Mouse (Mus musculus) limb, embryonic 10.5 days (tissue): ENCODE results near the gene Vash1. TPM values are rescaled to one million over a fixed set of nuclear protein-coding genes. Genes with fewer than 3 reads are reported as not detected.
A peak's percentile ranks its signal among the peaks of the same experiment; 100 is the strongest.

ENCODE experiments used
- DNase-seq: peaks from one replicate; pipeline ENCODE4 v3.0.0-alpha.2; 2017; ENCODE audit warnings: low spot score
- H3K27ac ChIP-seq: fragments of 300-500 bp; sonication (generic); 2 replicates; pipeline ENCODE4 v1.5.1; 2016; ENCODE audit warnings: mild to moderate bottlenecking
- H3K27me3 ChIP-seq: fragments of 300-500 bp; sonication (generic); 2 replicates; pipeline ENCODE4 v1.6.1; 2016; ENCODE audit warnings: low read depth, mild to moderate bottlenecking; ENCODE audit not compliant: poor library complexity, severe bottlenecking
- H3K36me3 ChIP-seq: fragments of 300-500 bp; sonication (generic); 2 replicates; pipeline ENCODE4 v1.6.1; 2016; ENCODE audit warnings: mild to moderate bottlenecking, moderate library complexity
- H3K4me1 ChIP-seq: fragments of 300-500 bp; sonication (generic); 2 replicates; pipeline ENCODE4 v1.6.1; 2016
- H3K4me3 ChIP-seq: fragments of 300-500 bp; sonication (generic); 2 replicates; pipeline ENCODE4 v1.5.1; 2016; ENCODE audit warnings: mild to moderate bottlenecking, moderate library complexity
- H3K9me3 ChIP-seq: fragments of 300-500 bp; sonication (generic); replicated peaks from 2 replicates; pipeline ENCODE4 v1.6.1; 2016; ENCODE audit warnings: mild to moderate bottlenecking
- WGBS: fragments of 180-500 bp; shearing (Covaris S2); methylation state at CpG from one replicate; pipeline ENCODE4 v1.1.7; 2016; 5-methylcytosine and 5-hydroxymethylcytosine counted together
- polyA plus RNA-seq: library from polyadenylated mRNA; unstranded; fragments of >200 nt; fragmentation: Nextera tagmentation; extraction: Ambion mirVana; gene quantifications from 2 replicates; pipeline ENCODE4 v1.2.1, GENCODE M21; 2016

The Vash1 gene
- 9.2 and 9.5 TPM in 2 replicates for polyA plus RNA-seq

DNA sequence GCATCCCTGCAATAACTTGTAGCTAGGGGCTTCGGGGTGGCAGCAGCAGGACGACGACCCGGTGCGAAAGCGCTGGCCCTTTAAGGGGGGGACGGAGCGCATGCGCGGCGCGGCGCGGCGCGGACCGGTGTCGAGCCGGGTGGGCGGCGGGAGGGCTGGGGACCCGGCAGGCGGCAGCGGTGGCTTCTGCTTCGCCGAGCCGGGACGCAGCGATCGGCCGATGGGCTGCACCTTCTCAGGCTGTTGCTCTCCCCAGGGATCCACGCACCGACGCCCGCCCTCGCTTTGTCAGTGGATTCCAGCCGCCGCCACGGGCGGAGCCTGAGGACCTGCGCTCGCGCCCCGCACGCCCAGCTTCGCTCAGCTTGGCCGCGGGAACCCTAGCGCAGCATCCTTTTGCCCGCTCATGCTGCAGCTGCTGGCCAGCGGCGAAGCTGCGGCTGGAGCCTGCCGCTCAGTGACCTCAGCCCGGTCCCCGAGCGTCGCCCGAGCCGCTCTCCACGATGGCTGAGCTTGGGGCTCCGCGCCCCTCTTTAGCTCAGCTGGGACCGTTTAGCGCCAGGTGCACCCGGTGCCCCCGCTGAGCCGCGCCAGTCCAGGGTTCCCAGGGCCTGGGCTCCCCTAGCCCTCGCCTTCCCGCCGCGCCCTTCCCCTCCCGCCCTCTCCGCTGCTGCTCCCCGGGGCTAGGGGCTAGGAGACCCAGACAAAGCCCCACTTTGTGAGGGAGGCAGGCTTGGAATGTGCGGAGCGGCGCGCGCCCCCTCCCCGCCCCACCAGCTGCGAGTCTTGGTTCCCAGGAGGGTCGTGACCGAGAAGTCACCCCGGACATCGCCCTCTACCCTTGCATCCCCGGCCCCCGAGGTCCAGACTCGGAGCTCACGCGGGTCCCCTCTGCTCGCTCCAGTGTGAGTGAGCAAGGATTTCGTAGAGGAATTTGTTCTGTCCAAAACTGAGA, at the start of gene Vash1:
Gene Vash1 (plus strand): TSS at position 110 of the 955 bp plus-strand sequence.
- H3K9me3 ChIP-seq = no peaks in the 10 kb centered on the region
- H3K27me3 ChIP-seq = peaks cover 26% of the 10 kb centered on the region
- peak within 1 kb of the TSS; percentile 82 for H3K4me3 ChIP-seq
- H3K36me3 ChIP-seq = no peaks in the 10 kb centered on the region
- DNase-seq = peak; percentile 89
- peaks cover 27% of the 10 kb centered on the region for H3K4me1 ChIP-seq
- H3K27ac ChIP-seq = peak within 1 kb of the TSS; percentile 93
- WGBS = under 1% methylated on average over 94 of the region's 94 CpGs

DNA sequence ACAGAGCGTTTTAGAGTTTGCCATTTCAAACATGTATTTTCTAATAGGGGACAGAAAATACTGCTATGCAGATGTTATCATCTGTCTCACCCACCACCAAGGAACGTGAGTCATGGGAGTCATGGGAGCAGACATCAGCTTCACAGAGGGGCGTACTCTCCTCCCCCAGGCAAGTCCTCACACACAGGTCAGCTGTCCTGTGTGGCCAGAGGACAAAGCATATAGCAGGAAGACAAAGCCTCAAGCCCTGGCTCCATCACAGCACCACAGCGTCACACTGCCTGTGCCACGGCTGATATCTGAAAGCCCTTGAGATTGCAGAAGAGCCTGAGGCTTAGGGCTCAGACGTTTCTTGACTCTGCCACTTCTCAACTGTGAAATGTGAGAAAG, 49.7 kb upstream of the Vash1 start:
- Histone ChIP-seq H3K27me3 (no peaks in the 10 kb centered on the region), H3K27ac (no peak overlapping the region), H3K9me3 (no peaks in the 10 kb centered on the region), H3K4me3 (no peak overlapping the region), H3K36me3 (no peaks in the 10 kb centered on the region), H3K4me1 (no peaks in the 10 kb centered on the region)
- 79% methylated on average over 6 of the region's 6 CpGs for WGBS
- DNase-seq = no peak

DNA sequence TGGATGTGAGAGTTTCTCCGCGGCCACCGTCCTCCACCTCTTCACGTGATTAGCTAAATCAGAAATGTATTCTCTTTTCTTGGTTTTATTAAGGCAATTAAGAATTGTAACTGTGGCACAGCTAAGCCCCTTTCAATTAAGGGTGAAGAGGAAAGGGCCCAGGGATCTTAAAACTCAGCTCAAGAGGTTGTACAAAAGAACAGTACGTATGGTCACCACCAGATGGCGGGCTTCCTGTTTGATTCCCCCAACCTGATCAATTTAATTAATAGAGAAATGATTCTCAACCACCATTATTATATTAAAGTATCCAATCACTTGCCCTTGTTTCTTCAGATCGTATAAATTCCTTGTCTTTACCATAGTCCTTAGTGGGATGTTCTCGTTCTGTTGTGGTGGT, 36.7 kb upstream of the Vash1 start:
- no peak overlapping the region for H3K27ac ChIP-seq
- WGBS = 42% methylated on average over 8 of the region's 8 CpGs
- no peak overlapping the region for H3K4me3 ChIP-seq
- no peaks in the 10 kb centered on the region for H3K27me3 ChIP-seq
- peak; percentile 35 for DNase-seq
- no peaks in the 10 kb centered on the region for H3K36me3 ChIP-seq
- no peaks in the 10 kb centered on the region for H3K9me3 ChIP-seq
- H3K4me1 ChIP-seq = peaks cover 10% of the 10 kb centered on the region

DNA sequence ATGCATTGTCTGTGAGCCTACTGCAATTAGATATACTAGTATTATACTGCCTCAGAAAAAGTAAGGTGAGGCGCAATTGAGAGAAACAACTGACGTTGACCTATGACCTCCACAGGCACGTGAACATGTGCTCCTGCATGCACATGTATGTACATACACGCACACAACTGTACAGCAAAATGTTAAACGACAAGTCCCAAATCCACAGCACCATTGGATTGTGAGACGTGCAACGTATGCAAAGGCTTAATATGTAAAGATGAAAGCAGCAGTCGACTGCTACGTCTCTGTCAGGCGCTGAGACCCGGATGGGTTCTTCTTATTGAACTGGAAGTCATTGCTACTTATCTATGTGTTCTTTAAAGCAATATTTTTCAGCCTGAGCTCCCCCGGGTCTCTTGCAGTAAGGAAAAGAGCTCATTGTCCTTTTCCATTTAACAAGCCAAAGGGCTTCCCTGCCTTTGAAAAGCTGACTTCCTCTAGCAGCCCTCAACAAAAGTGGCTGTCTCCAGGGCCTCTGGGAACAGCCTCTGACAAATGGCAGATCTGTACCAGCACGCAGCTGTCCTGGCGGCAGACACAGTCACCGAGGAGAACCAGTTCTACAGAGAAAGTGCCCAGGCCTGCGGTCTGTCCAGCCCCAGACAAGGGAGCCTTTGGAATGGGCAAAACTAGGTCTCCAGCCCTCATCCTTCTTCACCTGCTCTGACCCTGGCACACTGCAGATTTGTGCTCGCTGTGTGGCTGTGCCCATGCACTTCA, 33.8 kb upstream of the Vash1 start:
- Histone ChIP-seq H3K27ac (no peak overlapping the region), H3K4me3 (no peak overlapping the region), H3K4me1 (peaks cover 22% of the 10 kb centered on the region), H3K36me3 (no peaks in the 10 kb centered on the region), H3K9me3 (no peaks in the 10 kb centered on the region), H3K27me3 (no peaks in the 10 kb centered on the region)
- no peak for DNase-seq
- whole genome bisulfite sequencing = 73% methylated on average over 17 of the region's 17 CpGs

DNA sequence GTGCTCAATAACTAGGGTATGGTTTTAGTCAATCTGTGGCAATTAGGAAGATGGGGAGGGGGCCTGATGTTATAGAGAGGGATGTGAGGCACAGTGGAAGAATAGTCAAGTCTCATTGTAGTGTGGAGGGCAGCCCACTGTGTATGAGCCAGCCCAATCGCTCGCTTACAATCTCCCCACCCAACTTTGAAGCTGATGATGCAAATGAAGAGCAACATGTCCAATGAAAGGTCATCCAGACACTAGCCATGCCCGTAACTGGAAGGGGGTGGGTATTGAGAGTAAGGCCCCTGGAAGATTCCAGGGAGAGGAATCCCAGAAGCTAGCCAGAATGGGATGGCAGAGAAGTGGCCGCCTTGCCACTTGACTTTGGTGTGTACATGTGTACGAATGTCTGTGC, 33.0 kb upstream of the Vash1 start:
- 93% methylated on average over 5 of the region's 5 CpGs for WGBS
- H3K9me3 ChIP-seq = no peaks in the 10 kb centered on the region
- DNase-seq = no peak
- no peaks in the 10 kb centered on the region for H3K27me3 ChIP-seq
- no peak overlapping the region for H3K27ac ChIP-seq
- no peaks in the 10 kb centered on the region for H3K36me3 ChIP-seq
- H3K4me3 ChIP-seq = no peak overlapping the region
- peaks cover 22% of the 10 kb centered on the region for H3K4me1 ChIP-seq

DNA sequence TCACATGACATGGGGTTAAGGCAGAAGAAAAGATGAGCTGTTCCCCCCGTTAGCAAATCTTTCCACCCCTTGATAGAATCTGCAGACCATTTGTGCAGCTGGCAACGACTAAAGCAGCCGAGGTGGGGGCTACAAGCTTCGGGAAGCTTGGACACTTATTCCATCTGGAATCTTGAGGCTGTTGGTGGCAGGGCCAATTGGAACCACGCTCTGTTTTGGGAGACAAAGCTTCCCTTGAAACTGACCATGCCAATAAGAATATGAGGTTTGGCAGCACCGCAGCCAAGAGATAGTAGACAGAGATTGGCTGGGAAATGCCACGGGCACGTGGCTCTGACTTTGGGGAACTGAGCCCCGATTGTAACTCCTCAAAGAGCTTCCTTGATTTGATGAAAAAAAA, 31.7 kb upstream of the Vash1 start:
- H3K27me3 ChIP-seq = 0 out of 2 replicates have a peak, but pooled peaks cover 4% of the 10 kb centered on the region
- H3K9me3 ChIP-seq = no peaks in the 10 kb centered on the region
- H3K4me3 ChIP-seq = no peak overlapping the region
- no peaks in the 10 kb centered on the region for H3K36me3 ChIP-seq
- WGBS = 64% methylated on average over 9 of the region's 9 CpGs
- no peak overlapping the region for H3K27ac ChIP-seq
- peaks cover 22% of the 10 kb centered on the region for H3K4me1 ChIP-seq
- no peak for DNase-seq

DNA sequence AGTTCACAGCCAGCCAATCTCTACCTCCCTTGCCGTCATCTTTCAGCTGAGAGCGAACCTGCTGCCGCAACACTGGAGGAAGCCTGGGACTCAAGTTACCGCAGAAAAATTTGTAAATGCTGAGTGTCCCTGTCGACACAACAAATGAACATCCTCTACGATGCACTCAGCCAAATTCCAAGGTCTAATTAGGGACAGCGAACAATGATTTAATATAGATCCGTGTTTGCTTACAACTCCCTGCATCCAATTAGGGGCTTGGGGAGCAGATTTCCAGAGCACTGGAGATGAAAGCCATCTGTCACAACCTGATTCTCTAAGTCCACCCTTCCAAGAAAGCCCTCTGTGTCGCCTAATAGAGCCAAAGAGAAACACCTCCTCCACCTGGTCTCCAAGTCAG, 31.2 kb upstream of the Vash1 start:
- no peak overlapping the region for H3K4me3 ChIP-seq
- 27% methylated on average over 9 of the region's 9 CpGs for WGBS
- H3K4me1 ChIP-seq = peaks cover 22% of the 10 kb centered on the region
- no peaks in the 10 kb centered on the region for H3K36me3 ChIP-seq
- H3K27me3 ChIP-seq = 0 out of 2 replicates have a peak, but pooled peaks cover 4% of the 10 kb centered on the region
- no peak overlapping the region for H3K27ac ChIP-seq
- peak; percentile 32 for DNase-seq
- H3K9me3 ChIP-seq = no peaks in the 10 kb centered on the region

DNA sequence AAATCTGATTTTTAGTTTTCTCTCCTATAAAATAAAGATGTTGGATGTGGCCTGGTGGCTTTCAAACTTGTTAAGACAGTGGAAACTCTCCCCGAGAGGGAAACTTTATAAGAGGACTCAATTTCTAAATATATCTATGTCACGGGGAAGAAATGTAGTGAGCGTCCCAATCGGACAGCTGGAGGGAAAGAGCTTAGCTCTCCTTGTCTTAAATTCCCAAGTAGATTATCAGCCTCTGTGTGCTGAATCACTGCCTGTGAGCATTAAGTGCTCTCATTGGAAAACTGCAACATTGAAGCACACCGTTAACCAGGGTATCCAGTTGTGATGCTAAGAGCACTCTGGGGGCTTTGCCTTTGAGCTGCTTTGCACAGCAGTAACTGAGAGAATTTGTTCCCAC, 30.8 kb upstream of the Vash1 start:
- Histone ChIP-seq H3K36me3 (no peaks in the 10 kb centered on the region), H3K4me1 (peaks cover 22% of the 10 kb centered on the region), H3K27me3 (0 out of 2 replicates have a peak, but pooled peaks cover 4% of the 10 kb centered on the region), H3K27ac (no peak overlapping the region), H3K9me3 (no peaks in the 10 kb centered on the region), H3K4me3 (no peak overlapping the region)
- 85% methylated on average over 5 of the region's 5 CpGs for WGBS
- DNase-seq = no peak

DNA sequence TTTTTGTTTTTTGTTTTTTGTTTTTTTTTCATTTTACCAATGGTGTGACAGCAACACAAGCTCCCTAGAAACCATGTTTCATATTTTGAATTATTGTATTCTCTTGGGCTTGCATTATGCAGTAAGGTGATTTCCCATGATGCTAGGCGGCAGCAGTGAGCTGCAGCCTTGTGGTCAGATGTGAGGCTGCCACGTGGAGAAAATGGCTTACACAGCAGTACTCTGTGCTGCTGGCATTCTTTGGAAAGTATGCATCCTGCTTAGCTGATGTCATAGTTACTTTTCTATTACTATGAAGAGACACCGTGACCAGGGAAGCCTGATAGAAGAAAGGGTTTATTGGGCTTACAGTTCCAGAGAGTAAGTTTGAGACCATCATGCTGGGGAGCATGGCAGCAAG, 30.0 kb upstream of the Vash1 start:
- no peak for DNase-seq
- 0 out of 2 replicates have a peak, but pooled peaks cover 4% of the 10 kb centered on the region for H3K27me3 ChIP-seq
- H3K9me3 ChIP-seq = no peaks in the 10 kb centered on the region
- H3K4me1 ChIP-seq = peaks cover 22% of the 10 kb centered on the region
- H3K27ac ChIP-seq = no peak overlapping the region
- 75% methylated on average over 3 of the region's 3 CpGs for WGBS
- no peak overlapping the region for H3K4me3 ChIP-seq
- H3K36me3 ChIP-seq = no peaks in the 10 kb centered on the region

DNA sequence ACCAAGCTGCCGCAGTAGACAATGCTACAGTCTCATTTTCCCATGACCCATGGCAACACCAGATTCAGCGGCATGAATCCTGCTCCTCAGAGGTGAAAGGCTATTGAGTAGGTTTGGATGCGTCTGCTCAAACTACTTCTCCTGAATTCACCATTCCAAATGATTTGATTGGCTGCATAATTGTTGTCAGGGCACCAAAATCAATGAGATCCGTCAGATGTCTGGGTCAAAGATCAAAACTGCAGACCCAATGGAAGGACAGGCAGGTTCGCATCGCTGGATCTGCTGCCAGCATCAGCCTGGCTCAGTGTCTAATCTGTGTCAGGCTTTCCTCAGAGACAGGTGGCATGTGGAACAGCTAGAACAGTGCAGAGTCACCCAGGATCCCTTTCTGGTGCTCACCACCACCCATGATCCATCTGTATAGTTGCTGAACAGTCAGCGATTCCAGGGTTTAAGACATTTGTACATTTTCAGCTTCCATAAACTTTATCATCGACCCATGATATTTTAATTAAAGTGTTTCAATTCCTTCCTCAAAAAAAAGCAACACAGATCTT, 27.1 kb upstream of the Vash1 start:
- H3K27me3 ChIP-seq = 0 out of 2 replicates have a peak, but pooled peaks cover 8% of the 10 kb centered on the region
- H3K36me3 ChIP-seq = no peaks in the 10 kb centered on the region
- DNase-seq = no peak
- H3K27ac ChIP-seq = no peak overlapping the region
- 92% methylated on average over 8 of the region's 8 CpGs for WGBS
- H3K9me3 ChIP-seq = no peaks in the 10 kb centered on the region
- peaks cover 21% of the 10 kb centered on the region for H3K4me1 ChIP-seq
- H3K4me3 ChIP-seq = no peak overlapping the region

DNA sequence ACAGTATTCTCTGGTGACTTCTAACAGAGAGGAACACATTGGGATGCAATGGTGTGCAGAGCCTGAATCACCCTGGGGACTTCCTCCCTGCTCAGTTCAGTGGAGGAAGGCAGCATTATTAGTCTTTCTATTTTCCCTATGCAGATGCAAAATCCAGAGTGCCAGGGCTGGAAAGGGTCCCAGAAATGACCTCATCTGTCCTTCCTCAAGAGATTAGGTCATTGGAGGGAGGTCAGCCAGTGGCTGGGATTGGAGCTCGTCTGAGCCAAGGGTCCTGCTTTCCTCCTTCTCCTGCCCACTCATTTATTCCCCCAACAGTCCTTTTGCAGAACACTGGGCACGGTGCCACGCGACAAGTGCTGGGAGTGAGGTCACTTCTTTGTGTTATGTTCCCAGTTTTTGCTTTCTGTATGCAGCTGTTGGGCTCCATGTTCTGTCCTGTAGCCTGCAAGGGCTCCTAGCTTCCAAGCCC, 25.9 kb upstream of the Vash1 start:
- no peak for DNase-seq
- no peaks in the 10 kb centered on the region for H3K9me3 ChIP-seq
- 0 out of 2 replicates have a peak, but pooled peaks cover 8% of the 10 kb centered on the region for H3K27me3 ChIP-seq
- no peak overlapping the region for H3K27ac ChIP-seq
- H3K4me3 ChIP-seq = no peak overlapping the region
- 81% methylated on average over 4 of the region's 4 CpGs for WGBS
- no peaks in the 10 kb centered on the region for H3K36me3 ChIP-seq
- H3K4me1 ChIP-seq = peaks cover 9% of the 10 kb centered on the region

DNA sequence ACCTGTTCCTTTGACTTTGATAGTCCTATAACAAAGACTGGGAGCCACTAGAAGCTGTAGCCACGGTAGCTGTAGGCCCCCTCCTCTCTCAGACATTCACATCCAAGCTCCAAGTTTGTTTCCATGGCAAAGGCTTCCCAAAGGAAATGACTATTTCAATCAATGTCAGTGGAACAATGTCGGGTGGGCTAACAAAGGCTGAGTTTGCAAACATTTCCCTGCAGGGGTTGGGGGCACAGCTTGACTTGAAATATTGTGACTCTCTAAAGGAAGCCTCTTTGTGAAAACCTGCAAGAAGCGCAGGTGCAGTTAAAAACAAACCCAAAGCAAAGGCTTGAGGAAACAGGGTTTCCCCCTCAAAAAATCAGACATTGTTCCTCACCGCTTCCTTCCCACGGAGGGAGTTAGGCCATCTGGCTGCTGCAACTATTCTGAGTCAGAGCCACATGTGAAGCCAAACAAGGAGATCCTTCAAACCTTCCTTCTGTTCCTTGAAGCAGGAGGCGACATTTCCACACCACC, 19.0 kb upstream of the Vash1 start:
- Histone ChIP-seq H3K27ac (no peak overlapping the region; the same call in 1 of the 2 replicates), H3K9me3 (no peaks in the 10 kb centered on the region), H3K27me3 (0 out of 2 replicates have a peak, but pooled peaks cover 6% of the 10 kb centered on the region), H3K36me3 (no peaks in the 10 kb centered on the region), H3K4me1 (peaks cover 8% of the 10 kb centered on the region), H3K4me3 (no peak overlapping the region)
- 51% methylated on average over 6 of the region's 6 CpGs for WGBS
- no peak for DNase-seq
